Mouse (Mus musculus) right cerebral cortex, adult 2 months (tissue): ENCODE measurements around the gene Rec114.

Experiments
- DNase-seq, 2 experiments: peaks; one replicate each; pipeline ENCODE4 v3.0.0; 2021 to 2022; ENCODE audit warnings: low spot score in 2 of 2

Gene Rec114

DNA sequence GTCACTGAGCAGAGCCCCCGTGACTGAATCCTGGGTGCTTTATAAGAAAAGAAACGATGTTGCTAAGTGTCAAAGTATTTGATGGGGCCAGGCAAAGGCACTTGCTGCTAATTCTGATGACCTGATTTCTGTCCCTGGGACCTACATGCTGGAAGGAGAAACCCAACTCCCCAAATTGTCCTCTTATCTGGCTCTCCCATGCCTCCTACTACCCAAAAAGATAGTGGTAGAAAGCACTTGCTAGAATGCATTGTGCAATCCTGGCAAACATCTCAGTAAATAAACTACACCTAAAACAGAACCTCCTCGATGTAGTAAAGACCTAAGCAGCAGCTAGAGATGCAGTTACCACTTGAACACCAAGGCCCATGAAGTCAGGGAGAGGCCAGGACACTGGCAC, 81.0 kb downstream of the Rec114 start:
- DNase-seq: no peak

DNA sequence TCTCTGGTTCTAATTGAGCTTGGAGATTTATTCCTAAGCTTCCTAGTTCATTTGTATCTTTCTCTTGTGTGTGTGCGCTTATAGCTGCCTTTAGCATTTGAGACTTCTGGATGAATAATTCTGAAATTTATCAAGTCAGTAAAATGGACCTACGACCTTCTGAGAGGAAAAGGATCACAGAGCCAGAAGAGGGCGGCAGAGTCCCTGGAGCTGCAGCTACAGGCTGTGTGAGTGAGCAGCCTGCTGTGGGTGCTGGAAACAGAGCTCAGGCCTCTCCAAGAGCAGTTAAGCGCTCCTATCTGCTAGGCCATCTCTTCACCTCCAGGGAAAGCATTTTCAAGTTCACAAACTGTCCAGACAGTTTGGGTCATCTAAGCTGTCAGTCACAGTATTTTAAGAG, 81.8 kb downstream of the Rec114 start:
- DNase-seq: no peak

DNA sequence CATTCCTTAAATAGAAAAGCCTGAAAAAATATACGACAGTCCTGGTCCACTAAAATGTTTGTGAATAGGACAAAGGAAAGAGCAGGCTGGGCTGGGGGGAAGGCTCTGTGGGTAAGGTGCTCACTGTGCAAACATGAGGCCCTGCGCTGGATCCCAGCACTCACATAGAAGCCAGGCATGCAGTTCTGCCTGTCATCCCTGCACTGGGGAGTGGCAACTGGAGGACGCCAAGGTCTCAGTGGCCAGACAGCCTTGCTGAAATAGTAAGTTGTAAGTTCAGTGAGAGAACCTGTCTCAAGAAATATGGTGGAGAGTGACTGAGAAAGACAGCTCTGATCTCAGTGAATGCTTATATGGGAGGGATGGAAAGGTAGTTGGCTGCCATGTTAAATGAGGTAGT, 83.1 kb downstream of the Rec114 start:
- DNase-seq: no peak

DNA sequence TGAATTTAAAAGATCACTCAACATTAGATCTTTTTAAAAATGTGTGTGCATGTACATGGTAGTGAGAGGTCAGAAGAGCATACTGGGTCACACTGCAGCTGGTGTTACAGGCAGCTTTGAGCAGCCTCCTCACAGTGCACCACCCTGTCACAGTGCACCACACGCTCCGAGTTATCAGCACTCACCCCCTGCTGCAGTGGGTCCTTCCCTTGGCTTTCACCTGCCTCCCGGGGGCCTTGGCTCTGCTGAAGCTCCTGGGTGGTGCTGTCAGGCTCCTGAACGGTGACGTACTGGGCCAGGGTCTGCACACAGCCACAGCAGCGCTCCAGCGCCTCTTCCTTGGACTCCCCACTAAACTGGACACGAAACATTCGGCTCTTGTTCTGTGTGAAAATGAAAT, 83.8 kb downstream of the Rec114 start:
- no peak for DNase-seq

DNA sequence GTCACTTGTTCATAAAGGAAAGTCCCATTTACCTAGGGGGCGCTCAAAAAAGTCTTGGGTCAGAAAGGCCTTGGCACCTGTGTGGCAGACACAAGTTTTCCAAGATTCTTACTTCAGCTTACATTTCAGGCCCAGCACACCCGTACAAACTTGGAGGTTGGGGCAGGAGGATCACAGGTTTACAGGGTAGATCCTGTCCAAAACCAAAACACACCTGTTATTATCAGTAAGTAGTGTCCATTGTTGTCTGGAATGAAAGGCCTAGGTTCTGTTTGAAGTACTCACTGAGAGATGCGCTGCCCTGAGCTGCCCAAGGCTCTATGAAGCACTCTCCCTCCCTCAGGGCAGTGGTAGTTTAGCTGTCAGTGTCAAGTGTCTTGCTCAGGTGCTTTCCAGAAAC, 84.4 kb downstream of the Rec114 start:
- DNase-seq: no peak

DNA sequence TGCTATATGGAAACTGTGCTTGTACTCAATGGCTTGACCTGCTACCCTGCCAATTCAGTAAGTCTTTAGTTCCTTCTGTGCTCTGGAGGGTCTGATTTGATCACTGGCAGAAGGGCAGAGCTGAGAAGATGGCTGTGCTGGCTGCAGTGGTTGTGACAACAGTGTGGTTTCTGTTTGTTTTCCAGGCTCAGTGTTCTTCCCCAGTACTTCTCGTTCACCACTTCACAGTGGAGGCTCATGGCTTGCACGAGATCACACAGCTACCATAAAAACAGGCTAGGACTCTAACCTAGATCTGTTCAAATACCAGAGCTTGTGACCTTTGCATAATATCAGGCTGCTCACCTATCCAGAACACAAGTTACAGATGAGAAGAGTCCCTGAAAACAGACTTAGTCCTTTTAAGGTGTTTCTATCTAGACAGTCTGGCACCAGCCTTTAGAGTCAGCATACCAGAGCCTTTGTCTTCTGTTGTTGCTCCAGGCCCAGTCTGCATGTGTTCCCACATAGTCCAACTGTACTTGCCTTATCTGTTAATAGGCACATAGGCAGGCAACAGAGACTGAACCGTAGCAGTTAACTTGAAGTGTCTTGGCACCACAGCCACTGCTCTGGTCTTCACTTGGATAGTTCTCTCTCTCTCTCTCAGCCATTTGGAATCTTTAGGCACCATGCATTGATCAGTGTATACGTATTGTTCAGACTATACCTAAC, 85.0 kb downstream of the Rec114 start:
- no peak for DNase-seq

DNA sequence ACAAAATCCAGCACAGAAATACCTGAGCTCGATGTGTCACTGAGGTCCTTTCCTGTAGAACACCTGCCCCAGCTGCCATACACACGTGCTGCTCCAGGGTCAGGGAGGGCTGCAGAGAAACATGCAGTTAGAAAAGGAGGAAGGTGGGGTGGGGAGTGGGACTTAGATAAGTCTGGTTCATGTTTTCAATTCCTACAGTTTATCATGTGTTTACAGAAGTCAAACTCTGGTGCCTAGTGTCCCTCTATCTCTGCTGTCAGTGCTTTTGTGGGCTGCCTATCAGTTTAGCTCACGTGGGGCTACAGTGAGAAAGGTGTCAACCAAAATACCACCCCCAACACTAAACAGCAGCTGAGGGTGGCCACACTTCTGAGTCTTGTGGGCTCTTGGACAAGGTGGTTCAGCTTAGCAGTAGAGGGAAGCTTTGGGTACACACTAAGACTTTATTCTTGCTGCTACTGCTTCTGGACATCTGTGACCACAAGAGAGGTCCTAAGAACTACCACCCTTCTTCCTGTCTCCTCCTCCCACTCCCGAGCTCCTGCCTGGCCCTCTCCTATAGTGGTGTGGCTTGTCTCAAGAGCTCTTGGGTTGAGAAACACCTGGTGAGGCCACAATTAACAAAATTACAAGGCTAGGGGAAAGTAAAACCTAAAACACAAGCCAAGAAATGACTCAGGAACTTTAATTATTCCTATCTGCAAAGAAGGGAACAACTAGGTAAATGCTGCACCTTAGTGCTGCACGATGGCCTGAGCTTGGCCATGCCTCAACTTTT, 85.8 kb downstream of the Rec114 start:
- no peak for DNase-seq

DNA sequence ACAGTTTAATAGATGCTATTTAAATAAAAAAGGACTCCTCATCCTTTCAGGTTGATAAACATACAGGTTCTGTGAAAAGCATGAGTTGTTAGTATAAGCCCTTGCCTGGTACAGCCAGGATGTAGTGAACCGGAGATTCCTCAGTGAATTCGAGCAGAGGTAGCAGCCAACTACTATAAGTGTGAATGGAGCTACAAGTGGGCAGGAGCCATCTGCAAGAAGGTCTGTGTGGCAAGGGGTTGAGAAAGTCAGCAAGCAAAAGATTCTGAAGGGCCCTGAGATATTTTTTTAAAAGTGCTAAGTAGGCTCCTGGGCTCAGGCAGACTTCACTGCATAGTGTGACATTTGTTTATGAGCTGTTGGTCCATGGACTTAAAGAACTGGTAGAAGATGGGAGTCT, 86.9 kb downstream of the Rec114 start:
- no peak for DNase-seq

DNA sequence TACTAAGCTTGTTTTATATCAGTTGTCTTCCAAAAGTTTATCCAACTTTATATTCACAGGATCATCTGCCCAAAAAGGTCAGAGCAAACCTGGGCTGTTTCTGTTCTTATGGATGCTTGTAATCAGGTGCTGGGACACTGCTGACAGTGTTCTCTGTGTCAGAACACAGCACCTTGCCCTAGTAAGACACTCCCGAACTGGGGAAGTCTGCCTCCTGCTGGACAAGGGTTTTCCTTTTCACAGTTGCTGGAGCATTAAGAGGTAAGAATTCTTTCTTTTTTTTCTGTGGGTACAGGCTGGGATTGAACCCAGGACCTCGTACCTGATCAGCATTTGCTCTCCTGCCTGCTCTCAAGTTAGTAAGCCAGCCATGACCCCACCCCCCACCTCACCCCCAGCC, 87.4 kb downstream of the Rec114 start:
- no peak for DNase-seq

DNA sequence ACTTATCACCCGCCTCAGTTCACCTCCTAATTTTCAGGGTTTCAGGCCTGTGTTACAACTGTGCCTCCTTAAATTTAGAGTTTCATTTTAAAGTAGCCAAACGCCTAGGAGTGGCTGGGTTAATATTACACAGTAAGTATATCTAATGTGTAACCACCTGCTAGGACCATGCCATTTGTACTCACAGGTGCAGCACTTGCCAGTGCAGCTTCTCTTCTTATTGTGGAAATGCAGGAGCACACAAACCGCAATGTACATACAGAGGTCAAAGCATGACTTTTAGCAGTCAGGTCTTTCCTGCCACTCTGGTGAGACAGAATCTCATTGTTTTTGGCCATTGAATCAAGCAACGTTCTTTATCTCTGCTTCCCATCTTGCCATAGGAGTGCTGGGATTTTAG, 89.3 kb downstream of the Rec114 start:
- DNase-seq: no peak

DNA sequence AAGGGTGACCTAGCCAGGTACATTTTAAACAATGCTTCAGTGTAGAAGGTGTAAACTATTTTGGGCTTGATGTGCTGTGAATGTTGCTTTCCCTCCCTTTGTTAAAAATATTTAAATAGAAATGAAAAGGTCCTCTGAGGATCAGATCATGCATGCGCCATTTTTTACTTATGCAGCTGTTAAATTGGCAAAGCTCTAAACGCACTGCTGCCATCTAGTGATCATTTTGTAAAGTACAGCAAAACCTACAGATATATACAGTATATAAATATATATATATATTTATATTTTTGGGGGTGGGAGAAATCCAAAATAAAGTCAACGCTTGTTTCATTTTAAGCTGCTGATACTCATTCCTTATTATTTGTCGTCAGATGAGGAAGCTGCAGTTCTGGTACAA, 91.8 kb downstream of the Rec114 start:
- peak in 1 of 2 experiments; percentile 51 for DNase-seq

DNA sequence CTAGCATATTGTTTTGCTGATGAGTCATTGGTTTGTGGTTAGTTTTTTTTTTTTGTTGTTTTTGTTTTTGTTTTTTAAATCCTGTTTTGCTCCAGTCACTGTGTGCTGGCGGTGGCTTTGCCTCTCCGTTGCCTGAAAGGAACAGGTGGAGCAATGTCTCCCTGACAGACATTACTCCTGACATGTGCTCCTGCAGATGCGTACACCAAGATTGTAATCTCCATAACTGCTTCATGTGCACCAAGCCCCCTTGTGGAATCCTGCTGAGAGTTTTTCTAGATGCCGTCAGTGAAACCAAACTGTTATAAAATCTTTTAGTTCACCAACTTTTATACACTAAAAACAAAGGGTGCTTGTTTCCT, 94.5 kb downstream of the Rec114 start:
- no peak for DNase-seq

DNA sequence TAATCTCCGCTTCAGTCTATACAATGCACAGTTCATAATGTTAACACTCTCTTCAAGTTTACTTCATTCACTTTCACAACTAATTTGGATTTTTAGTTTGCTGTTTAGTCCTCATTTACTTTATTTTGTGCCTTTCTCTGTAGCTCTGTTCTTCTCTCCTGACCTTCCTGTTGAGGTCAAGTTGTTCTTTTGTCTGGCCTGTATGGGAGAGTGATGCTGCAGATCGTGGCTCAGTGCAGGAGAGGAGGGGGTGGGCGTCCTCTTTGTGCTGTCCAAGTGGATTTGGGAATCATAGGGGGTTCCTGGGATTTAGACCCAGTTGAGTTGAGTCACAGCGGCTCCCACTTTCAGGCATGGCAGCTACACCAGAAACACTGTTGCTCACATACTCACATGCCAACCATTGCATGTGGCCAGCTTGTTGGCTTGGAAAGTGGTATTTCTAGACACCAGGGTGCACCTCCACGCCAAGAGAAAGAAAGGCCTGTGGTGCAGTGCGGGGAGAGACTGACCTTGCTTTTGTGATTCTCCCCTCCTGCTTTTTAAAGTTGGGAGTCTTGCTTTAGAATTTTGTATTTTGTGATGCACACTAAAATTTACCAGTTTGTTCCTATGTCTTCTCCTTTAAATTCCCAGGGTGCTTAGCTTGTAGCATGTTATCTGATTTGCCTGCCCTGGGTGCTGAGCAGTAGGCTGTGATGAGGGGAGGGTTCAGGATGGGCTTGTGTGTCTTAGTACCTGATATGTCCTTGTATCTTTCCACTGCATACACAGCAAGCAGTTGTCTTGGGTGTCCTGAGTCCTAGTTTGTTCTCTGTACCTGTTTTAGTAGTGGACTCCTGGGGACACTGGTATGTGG, 95.1 kb downstream of the Rec114 start:
- DNase-seq: no peak

DNA sequence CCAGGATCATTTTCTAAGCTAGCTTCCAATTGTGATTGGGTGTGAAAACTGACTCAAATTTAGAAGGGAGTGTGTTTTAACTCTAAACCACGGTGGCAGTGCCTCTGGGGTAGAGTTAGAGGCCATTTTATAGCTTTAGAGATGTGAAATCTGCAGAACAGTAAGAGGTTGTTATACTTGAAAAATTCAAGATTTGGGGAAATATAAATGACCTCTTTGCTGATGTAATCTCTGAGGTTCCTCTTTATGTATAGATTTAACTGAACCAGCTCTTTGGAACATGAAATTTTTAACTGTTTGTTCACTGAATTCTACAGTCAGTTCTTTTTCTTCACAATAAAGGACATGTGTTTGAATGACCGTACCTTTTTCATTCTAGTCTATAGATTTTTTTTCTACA, 113.3 kb downstream of the Rec114 start:
- DNase-seq: no peak

DNA sequence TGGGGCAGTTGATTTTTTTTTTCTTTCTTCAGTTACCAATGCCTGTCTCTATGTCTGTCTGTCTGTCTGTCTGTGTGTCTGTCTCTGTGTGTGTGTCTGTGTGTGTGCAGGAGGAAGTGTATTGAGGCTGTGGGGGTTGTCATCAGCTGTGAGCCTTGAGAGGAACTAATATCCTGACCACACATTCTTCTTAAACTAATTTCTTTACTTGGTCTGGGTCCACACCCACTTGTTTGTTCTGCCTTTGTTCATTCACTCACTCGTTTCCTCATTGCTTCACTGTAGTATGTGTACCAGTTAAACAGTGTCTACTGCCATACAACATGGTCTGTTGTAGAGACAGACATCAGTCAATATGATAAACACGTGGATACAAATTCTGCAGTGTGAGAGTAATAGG, 116.6 kb downstream of the Rec114 start:
- DNase-seq: no peak

DNA sequence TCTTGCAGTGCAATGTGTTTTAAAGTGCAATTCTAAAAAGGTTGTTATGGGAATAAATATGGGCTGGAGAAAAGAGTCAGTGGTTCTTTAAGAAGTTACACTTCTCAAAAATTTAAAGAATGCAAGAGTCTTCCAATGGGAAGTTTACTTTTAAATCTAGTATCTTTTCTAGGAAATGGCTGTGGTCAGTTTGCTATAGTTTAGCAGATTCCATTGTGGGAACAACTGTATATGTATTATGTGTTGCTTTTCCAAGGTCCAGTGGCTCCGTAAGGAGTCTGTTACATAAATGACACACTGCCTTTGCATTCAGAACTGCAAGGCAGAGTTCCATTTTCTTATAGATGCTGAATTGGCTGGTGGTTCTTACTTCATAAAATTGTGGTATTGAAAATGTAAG, 120.8 kb downstream of the Rec114 start:
- no peak for DNase-seq

DNA sequence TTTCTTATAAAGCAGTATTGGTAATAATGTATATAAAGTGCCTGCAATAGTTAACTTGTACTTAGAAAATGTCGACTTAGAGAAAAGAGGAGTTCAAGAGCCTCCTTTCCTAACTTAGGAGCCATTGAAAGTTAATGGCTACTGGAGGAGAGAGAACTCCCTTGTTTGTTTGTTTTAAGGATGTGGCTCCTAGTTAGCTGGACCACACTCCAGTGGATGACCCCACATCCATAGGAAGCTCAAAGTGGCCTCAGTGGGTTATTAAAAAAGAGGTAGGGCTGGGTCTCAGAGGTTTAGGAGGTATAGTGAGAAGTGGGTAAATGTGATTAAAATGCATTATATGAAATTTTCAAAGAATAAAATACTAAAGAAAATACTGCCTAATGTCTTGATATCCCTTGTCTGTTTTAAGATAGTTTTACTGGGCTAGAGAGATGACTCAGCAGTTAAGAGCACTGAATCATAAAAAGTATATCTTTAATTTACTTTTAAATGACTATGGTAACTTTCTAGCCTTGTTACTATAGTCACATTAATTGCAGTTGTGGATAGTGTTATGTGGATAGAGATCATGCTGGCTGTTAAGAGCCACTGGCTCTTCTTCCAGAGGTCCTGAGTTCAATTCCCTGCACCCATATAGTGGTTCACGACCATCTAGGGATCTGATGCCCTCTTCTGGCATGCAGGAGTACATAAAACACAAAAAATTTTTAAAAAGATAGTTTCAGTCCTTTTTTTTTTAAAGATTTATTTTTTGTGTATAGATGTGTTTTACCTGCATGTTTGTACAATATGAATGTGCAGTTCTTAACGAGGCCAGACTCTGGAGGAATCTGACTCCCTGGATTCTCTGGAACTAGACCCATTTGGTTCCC, 128.5 kb downstream of the Rec114 start:
- no peak for DNase-seq

DNA sequence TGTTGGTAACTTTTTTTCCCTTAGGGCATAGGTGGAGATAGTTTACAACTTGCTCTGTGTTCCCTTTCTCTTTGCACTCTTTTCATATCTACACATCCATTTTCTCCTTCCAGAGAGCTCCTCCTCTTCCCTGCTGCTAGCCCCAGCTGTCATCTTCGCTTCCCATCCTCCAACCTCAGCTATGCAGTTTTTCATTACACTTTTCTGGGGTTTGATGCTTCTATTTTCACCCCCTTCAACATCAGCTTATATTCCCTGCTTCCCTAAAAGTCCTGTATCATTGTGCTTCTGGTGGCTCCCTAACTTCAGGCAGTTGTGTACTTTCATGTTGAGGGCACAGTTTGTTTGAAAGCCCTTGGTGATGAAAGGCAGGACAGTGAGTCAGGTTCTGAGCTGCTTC, 130.0 kb downstream of the Rec114 start:
- peak; percentile 23 to 29 for DNase-seq
